Mouse (Mus musculus) liver, embryonic 14.5 days (tissue): ENCODE results near the gene Erbb2.

Source experiments
- CTCF ChIP-seq: IDR thresholded peaks from 2 replicates; pipeline ENCODE4 v1.5.1; 2016; ENCODE audit warnings: antibody characterized with exemption, low read depth, control low read depth
- EP300 ChIP-seq: IDR thresholded peaks from 2 replicates; pipeline ENCODE4 v1.6.1; 2016; ENCODE audit warnings: antibody characterized with exemption, low read depth

GRCm38 (mm10) chr11:98437441-98437840 lies 25.2 kb downstream of the Erbb2 start:
- TF ChIP-seq EP300 (no peak), CTCF (no peak)
